Mouse (Mus musculus): Measurements from ENCODE around the gene Sept12.

Sept12 gene

GRCm38 (mm10) chr16:4974521-4974920 is 23.1 kb downstream of the Sept12 start:
- DNase-seq: no peak

GRCm38 (mm10) chr16:4971626-4972025 is 26.0 kb downstream of the Sept12 start:
- DNase-seq: peak; percentile 79

- DNase-seq: peak; percentile 65
These were observed 28.4 kb downstream of the Sept12 start for GRCm38 (mm10) chr16:4969055-4969843.

GRCm38 (mm10) chr16:4968426-4968825 is 29.2 kb downstream of the Sept12 start:
- DNase-seq: no peak

GRCm38 (mm10) chr16:4965392-4966129 is 32.1 kb downstream of the Sept12 start:
- DNase-seq: no peak

GRCm38 (mm10) chr16:4964731-4965391 is 32.8 kb downstream of the Sept12 start:
- DNase-seq: no peak

GRCm38 (mm10) chr16:4963797-4964709 is 33.6 kb downstream of the Sept12 start, which contains the start of gene Anks3:
TSS of gene Anks3 (minus strand) at chr16:4964205.
- DNase-seq: peak; percentile 99

GRCm38 (mm10) chr16:4963346-4963745 is 34.3 kb downstream of the Sept12 start:
- no peak for DNase-seq

- no peak for DNase-seq
These were observed 37.4 kb downstream of the Sept12 start for GRCm38 (mm10) chr16:4960260-4960659.

GRCm38 (mm10) chr16:4957446-4957845 is 40.2 kb downstream of the Sept12 start:
- DNase-seq: no peak

GRCm38 (mm10) chr16:4956609-4957008 is 41.0 kb downstream of the Sept12 start:
- DNase-seq: no peak

- no peak for DNase-seq
These were observed 50.3 kb downstream of the Sept12 start for GRCm38 (mm10) chr16:4947378-4947777.

- DNase-seq: no peak
These were observed 51.5 kb downstream of the Sept12 start for GRCm38 (mm10) chr16:4946155-4946554.

GRCm38 (mm10) chr16:4945415-4945814 is 52.2 kb downstream of the Sept12 start:
- DNase-seq: no peak

GRCm38 (mm10) chr16:4943431-4943830 is 54.2 kb downstream of the Sept12 start:
- DNase-seq: no peak

- DNase-seq: no peak
These were observed 54.8 kb downstream of the Sept12 start for GRCm38 (mm10) chr16:4942868-4943267.

GRCm38 (mm10) chr16:4941016-4941415 is 56.6 kb downstream of the Sept12 start:
- DNase-seq: no peak

GRCm38 (mm10) chr16:4940311-4940850 is 57.3 kb downstream of the Sept12 start:
- DNase-seq: no peak

- DNase-seq: peak; percentile 39
These were observed 58.2 kb downstream of the Sept12 start for GRCm38 (mm10) chr16:4939412-4939811.

- DNase-seq: peak; percentile 98
These were observed 58.7 kb downstream of the Sept12 start for GRCm38 (mm10) chr16:4938989-4939388.

GRCm38 (mm10) chr16:4938461-4938860 is 59.2 kb downstream of the Sept12 start, which contains the start of gene Nudt16l1:
TSS of gene Nudt16l1 (plus strand) at chr16:4938761.
- DNase-seq: no peak
